ENCODE assay signal across 29 mouse cellular contexts in genomic region chr15:81356946-81357345, GRCm38 (mm10). TPM values are rescaled to one million over a fixed set of nuclear protein-coding genes. Genes with fewer than 3 reads are reported as not detected.
DNase-seq lines count a peak whose midpoint lies in the region; ATAC-seq and TF ChIP-seq lines count a peak whose summit lies in the region.
"Had no signal": no experiment of that assay in that cellular context is flagged by ENCODE, and none has a peak within 500 bp of the region (broad histone marks: within the 10 kb centered on the region; RNA-seq: fewer than 3 reads in every experiment).

No protein-coding gene starts in this region.

- TF ChIP-seq CTCF in intestine, postnatal 0 days (IDR thresholded peaks at IDR 0.05; ENCODE audit: low read depth), result no peak
- TF ChIP-seq CTCF in midbrain, postnatal 0 days (IDR thresholded peaks at IDR 0.05), result no peak

- H3K36me3 ChIP-seq in limb, embryonic 13.5 days, result peaks cover 3% of the 10 kb centered on the region; the same call in 1 of the 2 replicates
- H3K36me3 ChIP-seq in limb, embryonic 10.5 days, result peaks cover 9% of the 10 kb centered on the region; the same call in 1 of the 2 replicates
- 0 out of 2 replicates have a peak, but pooled peaks cover 4% of the 10 kb centered on the region for H3K36me3 ChIP-seq in limb, embryonic 14.5 days (ENCODE audit: control insufficient read depth, insufficient read depth, low read length)
- no peaks in the 10 kb centered on the region for H3K36me3 ChIP-seq in intestine, postnatal 0 days (ENCODE audit: control insufficient read depth, insufficient read depth)
- no peaks in the 10 kb centered on the region for H3K36me3 ChIP-seq in midbrain, postnatal 0 days (ENCODE audit: insufficient read depth, low read length)
- H3K36me3 ChIP-seq: heart, embryonic 15.5 days; liver, embryonic 13.5 days; midbrain, embryonic 15.5 days had no signal

- H3K9ac ChIP-seq in limb, embryonic 13.5 days, result peak overlapping the region; percentile 31; the same call in 1 of the 2 replicates
- H3K9ac ChIP-seq in limb, embryonic 14.5 days (ENCODE audit: low read depth, low read length, severe bottlenecking), result no peak overlapping the region
- H3K9ac ChIP-seq in intestine, postnatal 0 days (ENCODE audit: low read depth, low read length), result no peak overlapping the region
- H3K9ac ChIP-seq in midbrain, postnatal 0 days (replicated peaks; ENCODE audit: low read length, poor library complexity, severe bottlenecking), result no peak overlapping the region
- H3K9ac ChIP-seq: heart, embryonic 15.5 days; liver, embryonic 13.5 days; lung, embryonic 14.5 days; midbrain, embryonic 15.5 days had no signal

- H3K9me3 ChIP-seq in limb, embryonic 13.5 days, result no peaks in the 10 kb centered on the region
- H3K9me3 ChIP-seq in limb, embryonic 10.5 days (replicated peaks), result no peaks in the 10 kb centered on the region
- no peaks in the 10 kb centered on the region for H3K9me3 ChIP-seq in limb, embryonic 14.5 days (ENCODE audit: control insufficient read depth, low read length)
- no peaks in the 10 kb centered on the region for H3K9me3 ChIP-seq in intestine, postnatal 0 days (ENCODE audit: control insufficient read depth)
- no peaks in the 10 kb centered on the region for H3K9me3 ChIP-seq in midbrain, postnatal 0 days (ENCODE audit: low read length)
- H3K9me3 ChIP-seq: G1E; heart, embryonic 15.5 days; liver, embryonic 13.5 days; midbrain, embryonic 15.5 days had no signal

- H3K4me2 ChIP-seq in limb, embryonic 13.5 days (replicated peaks), result 0 out of 2 replicates have a peak overlapping the region, but pooled peaks have one; percentile 4
- H3K4me2 ChIP-seq in limb, embryonic 14.5 days (replicated peaks; ENCODE audit: low read depth, low read length, severe bottlenecking), result no peak overlapping the region
- no peak overlapping the region for H3K4me2 ChIP-seq in intestine, postnatal 0 days (replicated peaks; ENCODE audit: low read depth)
- H3K4me2 ChIP-seq in midbrain, postnatal 0 days (ENCODE audit: low read depth, low read length, poor library complexity, severe bottlenecking), result no peak overlapping the region
- H3K4me2 ChIP-seq: heart, embryonic 15.5 days; liver, embryonic 13.5 days; lung, embryonic 14.5 days; midbrain, embryonic 15.5 days had no signal

- WGBS in limb, embryonic 13.5 days, result 23% methylated on average over 5 of the region's 5 CpGs
- 29% methylated on average over 5 of the region's 5 CpGs for WGBS in limb, embryonic 10.5 days
- WGBS in limb, embryonic 14.5 days, result 27% methylated on average over 5 of the region's 5 CpGs
- WGBS in intestine, postnatal 0 days, result 33% methylated on average over 5 of the region's 5 CpGs
- 46% methylated on average over 5 of the region's 5 CpGs for WGBS in midbrain, postnatal 0 days

- H3K27me3 ChIP-seq in limb, embryonic 13.5 days, result no peaks in the 10 kb centered on the region
- no peaks in the 10 kb centered on the region for H3K27me3 ChIP-seq in limb, embryonic 10.5 days (ENCODE audit: low read depth, poor library complexity, severe bottlenecking)
- no peaks in the 10 kb centered on the region for H3K27me3 ChIP-seq in limb, embryonic 14.5 days (ENCODE audit: control insufficient read depth, insufficient read depth, low read length)
- H3K27me3 ChIP-seq in intestine, postnatal 0 days (replicated peaks; ENCODE audit: control insufficient read depth, insufficient read depth, low read length), result peaks cover 6% of the 10 kb centered on the region; the same call in 1 of the 2 replicates
- H3K27me3 ChIP-seq in midbrain, postnatal 0 days (ENCODE audit: insufficient read depth, low read length), result no peaks in the 10 kb centered on the region
- H3K27me3 ChIP-seq: heart, embryonic 15.5 days; liver, embryonic 13.5 days; midbrain, embryonic 15.5 days had no signal

- peaks cover 32% of the 10 kb centered on the region for H3K4me1 ChIP-seq in limb, embryonic 13.5 days
- H3K4me1 ChIP-seq in limb, embryonic 10.5 days, result peaks cover 33% of the 10 kb centered on the region
- peaks cover 4% of the 10 kb centered on the region; the same call in 1 of the 2 replicates for H3K4me1 ChIP-seq in brown adipose tissue, adult 24 weeks (ENCODE audit: control insufficient read depth, insufficient read depth, insufficient read length, low read length)
- H3K4me1 ChIP-seq in limb, embryonic 14.5 days (ENCODE audit: control insufficient read depth, insufficient read depth, low read length), result peaks cover 6% of the 10 kb centered on the region
- no peaks in the 10 kb centered on the region for H3K4me1 ChIP-seq in intestine, postnatal 0 days (replicated peaks; ENCODE audit: control insufficient read depth, insufficient read depth, low read length)
- peaks cover 5% of the 10 kb centered on the region; the same call in 1 of the 2 replicates for H3K4me1 ChIP-seq in midbrain, postnatal 0 days (ENCODE audit: insufficient read depth, low read length)

- no peak for ATAC-seq in limb, embryonic 13.5 days (ENCODE audit: low FRiP score, low read depth)
- ATAC-seq in limb, embryonic 14.5 days (ENCODE audit: low FRiP score, low read depth), result no peak
- ATAC-seq in intestine, postnatal 0 days, result no peak
- no peak for ATAC-seq in midbrain, postnatal 0 days (ENCODE audit: low FRiP score)
- ATAC-seq: activated CD4-positive, CD25-positive, alpha-beta regulatory T cell, adult 4 months; forebrain, embryonic 14.5 days; inflammation-experienced regulatory T-cells, adult 6 months; midbrain, embryonic 15.5 days had no signal

- H3K4me3 ChIP-seq in limb, embryonic 13.5 days, result no peak overlapping the region
- H3K4me3 ChIP-seq in limb, embryonic 10.5 days, result no peak overlapping the region
- no peak overlapping the region for H3K4me3 ChIP-seq in brown adipose tissue, adult 24 weeks (ENCODE audit: insufficient read depth, low read depth, low read length)
- no peak overlapping the region for H3K4me3 ChIP-seq in limb, embryonic 14.5 days (replicated peaks; ENCODE audit: low read length)
- no peak overlapping the region for H3K4me3 ChIP-seq in intestine, postnatal 0 days (ENCODE audit: low read depth, low read length)
- H3K4me3 ChIP-seq in midbrain, postnatal 0 days (ENCODE audit: low read depth, low read length), result no peak overlapping the region
- H3K4me3 ChIP-seq: heart, adult 2 months; heart, embryonic 15.5 days; liver, embryonic 13.5 days; midbrain, embryonic 15.5 days had no signal

- no peak for TF ChIP-seq POLR2A in limb, embryonic 14.5 days (IDR thresholded peaks at IDR 0.05; ENCODE audit: borderline replicate concordance, extremely low read depth, insufficient read depth, insufficient read length)

- no peak overlapping the region for H3K27ac ChIP-seq in limb, embryonic 13.5 days
- H3K27ac ChIP-seq in limb, embryonic 10.5 days, result no peak overlapping the region
- H3K27ac ChIP-seq in brown adipose tissue, adult 24 weeks (replicated peaks; ENCODE audit: low read depth, low read length), result peak overlapping the region; percentile 44; the same call in 1 of the 2 replicates
- 0 out of 2 replicates have a peak overlapping the region, but pooled peaks have one; percentile 20 for H3K27ac ChIP-seq in limb, embryonic 14.5 days (replicated peaks; ENCODE audit: low read depth, low read length)
- H3K27ac ChIP-seq in intestine, postnatal 0 days (ENCODE audit: low read depth, low read length), result no peak overlapping the region
- H3K27ac ChIP-seq in midbrain, postnatal 0 days (ENCODE audit: low read depth, low read length), result no peak overlapping the region
- H3K27ac ChIP-seq: heart, adult 2 months; heart, embryonic 15.5 days; liver, embryonic 13.5 days; midbrain, embryonic 15.5 days had no signal

- DNase-seq in limb, embryonic 10.5 days (ENCODE audit: low spot score), result no peak
- DNase-seq in limb, embryonic 14.5 days (ENCODE audit: low spot score), result no peak
- peak; percentile 60 to 64 for DNase-seq in urinary bladder, postnatal 36 days (ENCODE audit: low spot score in 2 of 2)
- no peak for DNase-seq in midbrain, postnatal 0 days (ENCODE audit: low spot score)
- DNase-seq: adrenal gland, postnatal 36 days; cerebellum, adult 2 months; cerebellum, postnatal 36 days; gastrocnemius, postnatal 14 days; heart, adult 2 months; kidney, adult 9 months; liver, embryonic 13.5 days; lung, embryonic 14.5 days; lung, postnatal 36 days; retina, postnatal 1 day; right cerebral cortex, postnatal 4 days; thymus, adult 2 months had no signal

RNA-seq across cellular contexts. Expression of gene Slc25a17, which starts 3.7 kb away (rescaled TPM):
- polyA plus RNA-seq in limb, embryonic 13.5 days (2015; fragmentation: Nextera tagmentation; extraction: Ambion mirVana), result 117 and 119 TPM in 2 replicates
- polyA plus RNA-seq in limb, embryonic 10.5 days (2016; fragmentation: Nextera tagmentation; extraction: Ambion mirVana), result 86.9 and 93.6 TPM in 2 replicates
- 109 and 113 TPM in 2 replicates for polyA plus RNA-seq in brown adipose tissue, adult 24 weeks (2012; ENCODE audit: insufficient read depth, insufficient read length, missing spikeins)
- 94.6 and 97.3 TPM in 2 replicates for polyA plus RNA-seq in limb, embryonic 14.5 days (2012; rRNA removed)
- polyA plus RNA-seq in limb, embryonic 14.5 days (2014; fragmentation: Nextera tagmentation; extraction: Ambion mirVana), result 124 and 126 TPM in 2 replicates
- 30.6 and 33.2 TPM in 2 replicates for polyA plus RNA-seq in intestine, postnatal 0 days (2015; fragmentation: Nextera tagmentation; extraction: Ambion mirVana)
- 74.4 and 77.4 TPM in 2 replicates for total RNA-seq in midbrain, postnatal 0 days (2014; rRNA removed)
- 121 and 123 TPM in 2 replicates for polyA plus RNA-seq in midbrain, postnatal 0 days (2015; fragmentation: Nextera tagmentation; extraction: Ambion mirVana)

RNA-seq across cellular contexts. Expression of gene St13, which starts 42.9 kb away (rescaled TPM):
- polyA plus RNA-seq in limb, embryonic 13.5 days (2015; fragmentation: Nextera tagmentation; extraction: Ambion mirVana), result 185 and 189 TPM in 2 replicates
- 222 and 234 TPM in 2 replicates for polyA plus RNA-seq in limb, embryonic 10.5 days (2016; fragmentation: Nextera tagmentation; extraction: Ambion mirVana)
- 181 and 325 TPM in 2 replicates for polyA plus RNA-seq in brown adipose tissue, adult 24 weeks (2012; ENCODE audit: insufficient read depth, insufficient read length, missing spikeins)
- 44.0 and 81.7 TPM in 2 replicates for polyA plus RNA-seq in limb, embryonic 14.5 days (2012; rRNA removed)
- 137 and 141 TPM in 2 replicates for polyA plus RNA-seq in limb, embryonic 14.5 days (2014; fragmentation: Nextera tagmentation; extraction: Ambion mirVana)
- 66.9 and 68.2 TPM in 2 replicates for polyA plus RNA-seq in intestine, postnatal 0 days (2015; fragmentation: Nextera tagmentation; extraction: Ambion mirVana)
- total RNA-seq in midbrain, postnatal 0 days (2014; rRNA removed), result 111 and 137 TPM in 2 replicates
- polyA plus RNA-seq in midbrain, postnatal 0 days (2015; fragmentation: Nextera tagmentation; extraction: Ambion mirVana), result 231 and 241 TPM in 2 replicates

RNA-seq across cellular contexts. Expression of gene Xpnpep3, which starts 43.0 kb away (rescaled TPM):
- polyA plus RNA-seq in limb, embryonic 13.5 days (2015; fragmentation: Nextera tagmentation; extraction: Ambion mirVana), result 12.2 and 12.6 TPM in 2 replicates
- polyA plus RNA-seq in limb, embryonic 10.5 days (2016; fragmentation: Nextera tagmentation; extraction: Ambion mirVana), result 13.9 and 14.1 TPM in 2 replicates
- polyA plus RNA-seq in brown adipose tissue, adult 24 weeks (2012; ENCODE audit: insufficient read depth, insufficient read length, missing spikeins), result 15.6 and 33.2 TPM in 2 replicates
- polyA plus RNA-seq in limb, embryonic 14.5 days (2012; rRNA removed), result 10.4 and 10.5 TPM in 2 replicates
- 6.6 and 7.7 TPM in 2 replicates for polyA plus RNA-seq in limb, embryonic 14.5 days (2014; fragmentation: Nextera tagmentation; extraction: Ambion mirVana)
- 2.3 and 2.4 TPM in 2 replicates for polyA plus RNA-seq in intestine, postnatal 0 days (2015; fragmentation: Nextera tagmentation; extraction: Ambion mirVana)
- total RNA-seq in midbrain, postnatal 0 days (2014; rRNA removed), result 8.2 and 13.8 TPM in 2 replicates
- polyA plus RNA-seq in midbrain, postnatal 0 days (2015; fragmentation: Nextera tagmentation; extraction: Ambion mirVana), result 5.4 and 6.5 TPM in 2 replicates

RNA-seq across cellular contexts. Expression of gene Dnajb7, which starts 51.2 kb away (rescaled TPM):
- 2.5 and 2.9 TPM in 2 replicates for polyA plus RNA-seq in limb, embryonic 13.5 days (2015; fragmentation: Nextera tagmentation; extraction: Ambion mirVana)
- 3.0 and 4.0 TPM in 2 replicates for polyA plus RNA-seq in limb, embryonic 10.5 days (2016; fragmentation: Nextera tagmentation; extraction: Ambion mirVana)
- not detected in 2 replicates for polyA plus RNA-seq in brown adipose tissue, adult 24 weeks (2012; ENCODE audit: insufficient read depth, insufficient read length, missing spikeins)
- not detected in 2 replicates for polyA plus RNA-seq in limb, embryonic 14.5 days (2012; rRNA removed)
- polyA plus RNA-seq in limb, embryonic 14.5 days (2014; fragmentation: Nextera tagmentation; extraction: Ambion mirVana), result 1.00 and 1.4 TPM in 2 replicates
- polyA plus RNA-seq in intestine, postnatal 0 days (2015; fragmentation: Nextera tagmentation; extraction: Ambion mirVana), result 0.17 and 0.35 TPM in 2 replicates
- total RNA-seq in midbrain, postnatal 0 days (2014; rRNA removed), result not detected in 2 replicates
- 0.16 and 0.26 TPM in 2 replicates for polyA plus RNA-seq in midbrain, postnatal 0 days (2015; fragmentation: Nextera tagmentation; extraction: Ambion mirVana)
- total RNA-seq: adrenal gland, postnatal 36 days; gastrocnemius, postnatal 14 days; heart, adult 2 months; hematopoietic stem cell, adult 5-6 weeks; left cerebral cortex, adult 8-10 months; megakaryocyte-erythroid progenitor cell, adult 5-6 weeks had no signal
- polyA plus RNA-seq: G1E; heart, adult 2 months; large intestine, adult 2 months; thymus, adult 2 months had no signal

Comparison
In these comparisons a context has a peak if more than half of its experiments do, and no peak if none do; other contexts are left out.
1. H3K27ac ChIP-seq: peak in brown adipose tissue, adult 24 weeks (single experiment) and limb, embryonic 14.5 days (single experiment); none in limb, embryonic 13.5 days (single experiment), limb, embryonic 10.5 days (single experiment), intestine, postnatal 0 days (single experiment) and midbrain, postnatal 0 days (single experiment).
2. DNase-seq: peak in urinary bladder, postnatal 36 days (2 of 2); none in limb, embryonic 10.5 days (single experiment), limb, embryonic 14.5 days (single experiment) and midbrain, postnatal 0 days (single experiment).